Mouse (Mus musculus) cortical plate, adult 2 months (tissue): ENCODE measurements at regions not wholly inside any gene's neighbourhood (a gene's known extent, or its start where the extent isn't known, plus 50 kb on each side); places are given as distances from the start of the nearest gene placed in this dataset.

Source experiments
- CTCF ChIP-seq: fragments of 200-500 bp; IDR thresholded peaks from 2 replicates; pipeline ENCODE4 v1.5.1; 2011; ENCODE audit warnings: mild to moderate bottlenecking, control low read depth, low read length; ENCODE audit not compliant: insufficient read depth; ENCODE audit errors: extremely low read depth
- POLR2A ChIP-seq: fragments of 200-500 bp; IDR thresholded peaks from 2 replicates; pipeline ENCODE4 v1.6.1; 2011; ENCODE audit warnings: mild to moderate bottlenecking, low read length, control low read depth; ENCODE audit not compliant: insufficient read depth; ENCODE audit errors: extremely low read depth

GRCm38 (mm10) chr17:9967988-9968387 lies 298.5 kb upstream of the Pabpc6 start:
- no peak for TF ChIP-seq POLR2A
- no peak for TF ChIP-seq CTCF
